31 mouse cellular contexts compared by ENCODE assay signal in genomic region chr5:67849411-67849810, GRCm38 (mm10). TPM values are rescaled to one million over a fixed set of nuclear protein-coding genes. Genes with fewer than 3 reads are reported as not detected.
DNase-seq lines count a peak whose midpoint lies in the region; ATAC-seq and TF ChIP-seq lines count a peak whose summit lies in the region.
"Had no signal": no experiment of that assay in that cellular context is flagged by ENCODE, and none has a peak within 500 bp of the region (broad histone marks: within the 10 kb centered on the region; RNA-seq: fewer than 3 reads in every experiment).

No protein-coding gene starts in this region.

- intact Hi-C loops in gastrocnemius, adult 2 months (cut with DNase I), result loop anchor here (5.0 kb wide), 1 partner anchor 72 kb away; no protein-coding TSS in a partner anchor

- no peaks in the 10 kb centered on the region for H3K9me3 ChIP-seq in liver, embryonic 11.5 days (ENCODE audit: control insufficient read depth, low read length)
- H3K9me3 ChIP-seq in liver, embryonic 12.5 days (replicated peaks), result no peaks in the 10 kb centered on the region
- H3K9me3 ChIP-seq: embryonic facial prominence, embryonic 12.5 days; heart, embryonic 10.5 days; heart, embryonic 15.5 days; intestine, embryonic 15.5 days; limb, embryonic 13.5 days; liver, embryonic 13.5 days; megakaryocyte, embryonic 14.5 days; neural tube, embryonic 15.5 days had no signal

- H3K27ac ChIP-seq in gastrocnemius, adult 2 months, result peak overlapping the region; percentile 40
- H3K27ac ChIP-seq in liver, embryonic 11.5 days (ENCODE audit: low read depth, low read length), result no peak overlapping the region
- H3K27ac ChIP-seq in liver, embryonic 12.5 days, result no peak overlapping the region
- H3K27ac ChIP-seq: embryonic facial prominence, embryonic 12.5 days; heart, embryonic 10.5 days; heart, embryonic 15.5 days; intestine, embryonic 15.5 days; kidney, postnatal 0 days; limb, embryonic 13.5 days; liver, embryonic 13.5 days had no signal

- no peak for TF ChIP-seq POLR2A in brain, embryonic 14.5 days (IDR thresholded peaks at IDR 0.05; ENCODE audit: borderline replicate concordance, extremely low read depth, insufficient read depth, insufficient read length, poor library complexity, severe bottlenecking)

- no peak overlapping the region for H3K4me2 ChIP-seq in liver, embryonic 11.5 days
- no peak overlapping the region for H3K4me2 ChIP-seq in liver, embryonic 12.5 days
- H3K4me2 ChIP-seq: embryonic facial prominence, embryonic 12.5 days; heart, embryonic 15.5 days; intestine, embryonic 15.5 days; limb, embryonic 13.5 days had no signal

- WGBS in liver, embryonic 11.5 days, result 66% methylated on average over 4 of the region's 4 CpGs
- WGBS in liver, embryonic 12.5 days (ENCODE audit: insufficient replicate concordance), result 65% methylated on average over 4 of the region's 4 CpGs

- no peak overlapping the region for H3K9ac ChIP-seq in liver, embryonic 11.5 days (ENCODE audit: low read depth, low read length)
- no peak overlapping the region for H3K9ac ChIP-seq in liver, embryonic 12.5 days
- H3K9ac ChIP-seq: embryonic facial prominence, embryonic 12.5 days; heart, embryonic 15.5 days; intestine, embryonic 15.5 days; limb, embryonic 13.5 days; neural tube, embryonic 15.5 days had no signal

- ATAC-seq in liver, embryonic 11.5 days (replicated peaks; ENCODE audit: low FRiP score), result no peak
- ATAC-seq in liver, embryonic 12.5 days, result no peak
- ATAC-seq: CD4-positive, CD25-positive, alpha-beta regulatory T cell, adult 4 months; hindbrain, postnatal 0 days; intestine, embryonic 15.5 days; lung, postnatal 0 days had no signal

- H3K4me3 ChIP-seq in gastrocnemius, adult 2 months, result no peak overlapping the region
- no peak overlapping the region for H3K4me3 ChIP-seq in liver, embryonic 11.5 days (ENCODE audit: low read depth, low read length)
- no peak overlapping the region for H3K4me3 ChIP-seq in liver, embryonic 12.5 days
- H3K4me3 ChIP-seq: embryonic facial prominence, embryonic 12.5 days; heart, embryonic 10.5 days; heart, embryonic 15.5 days; intestine, embryonic 15.5 days; limb, embryonic 13.5 days; liver, embryonic 13.5 days; megakaryocyte, embryonic 14.5 days; neural tube, embryonic 15.5 days had no signal

- 0 out of 2 replicates have a peak, but pooled peaks cover 2% of the 10 kb centered on the region for H3K27me3 ChIP-seq in liver, embryonic 11.5 days (replicated peaks; ENCODE audit: control insufficient read depth, insufficient read depth, low read length)
- H3K27me3 ChIP-seq in liver, embryonic 12.5 days (replicated peaks), result no peaks in the 10 kb centered on the region
- H3K27me3 ChIP-seq: heart, embryonic 15.5 days; intestine, embryonic 15.5 days; liver, embryonic 13.5 days; megakaryocyte, embryonic 14.5 days; neural tube, embryonic 15.5 days had no signal

- H3K4me1 ChIP-seq in liver, embryonic 11.5 days (replicated peaks; ENCODE audit: control insufficient read depth, insufficient read depth, low read length), result peaks cover 17% of the 10 kb centered on the region
- peaks cover 39% of the 10 kb centered on the region for H3K4me1 ChIP-seq in liver, embryonic 12.5 days

- no peaks in the 10 kb centered on the region for H3K36me3 ChIP-seq in liver, embryonic 11.5 days (ENCODE audit: control insufficient read depth, insufficient read depth, low read length)
- no peaks in the 10 kb centered on the region for H3K36me3 ChIP-seq in liver, embryonic 12.5 days
- H3K36me3 ChIP-seq: embryonic facial prominence, embryonic 12.5 days; heart, embryonic 10.5 days; heart, embryonic 15.5 days; intestine, embryonic 15.5 days; limb, embryonic 13.5 days; liver, embryonic 13.5 days; neural tube, embryonic 15.5 days had no signal

- no peak for DNase-seq in gastrocnemius, adult 2 months
- no peak for DNase-seq in gastrocnemius, postnatal 4 days (ENCODE audit: low spot score in 2 of 2)
- DNase-seq in liver, embryonic 11.5 days (ENCODE audit: low spot score), result peak; percentile 21
- DNase-seq in thymus, postnatal 14 days, result peak; percentile 18
- no peak for DNase-seq in thymus, postnatal 36 days
- peak; percentile 37 for DNase-seq in brain, embryonic 14.5 days (ENCODE audit: low read depth)
- DNase-seq in heart, adult 9 months (ENCODE audit: low spot score in 2 of 2), result no peak
- DNase-seq: adrenal gland, postnatal 14 days; cerebellum, adult 11-12 months; cerebellum, adult 9-11 months; embryo, embryonic 11 days; gastrocnemius, postnatal 36 days; kidney, adult 8-10 months; kidney, postnatal 4 days; liver, embryonic 13.5 days; lung, adult 18-20 months; lung, postnatal 4 days; retina, postnatal 1 day; right cerebral cortex, postnatal 14 days had no signal

- TF ChIP-seq CTCF in gastrocnemius, adult 2 months (IDR thresholded peaks at IDR 0.05), result no peak
- TF ChIP-seq CTCF in brain, embryonic 14.5 days (IDR thresholded peaks at IDR 0.05; ENCODE audit: borderline replicate concordance, extremely low read depth, insufficient read depth, insufficient read length), result no peak

RNA-seq across cellular contexts. Expression of gene Atp8a1, which starts 2.2 kb away (rescaled TPM):
- 10 to 100 TPM; 47.1 to 62.3 TPM for total RNA-seq in gastrocnemius, adult 2 months (2021)
- total RNA-seq in gastrocnemius, postnatal 4 days (2021), result 10 to 100 TPM; 11.7 to 12.8 TPM
- 60.5 and 73.8 TPM in 2 replicates for polyA plus RNA-seq in liver, embryonic 11.5 days (2014; fragmentation: Nextera tagmentation; extraction: Ambion mirVana)
- 61.2 and 64.2 TPM in 2 replicates for polyA plus RNA-seq in liver, embryonic 12.5 days (2016; fragmentation: Nextera tagmentation; extraction: Ambion mirVana)
- 26.4 and 40.2 TPM in 2 replicates for polyA plus RNA-seq in brain, embryonic 14.5 days (2012; rRNA removed)

Comparison
In these comparisons a context has a peak if more than half of its experiments do, and no peak if none do; other contexts are left out.
1. DNase-seq: peak in liver, embryonic 11.5 days (single experiment), thymus, postnatal 14 days (single experiment) and brain, embryonic 14.5 days (single experiment); none in gastrocnemius, adult 2 months (single experiment), gastrocnemius, postnatal 4 days (0 of 2), thymus, postnatal 36 days (0 of 2) and heart, adult 9 months (0 of 2).